Mouse (Mus musculus) embryonic fibroblast, embryonic 13.5 days (primary cell): Measurements from ENCODE around the gene Gm17304. TPM values are rescaled to one million over a fixed set of nuclear protein-coding genes. Genes with fewer than 3 reads are reported as not detected.

Experiments
- H3K27ac ChIP-seq: 2 replicates; pipeline ENCODE4 v1.5.1; 2012; ENCODE audit warnings: low read length, control low read depth, inconsistent platforms; ENCODE audit not compliant: insufficient read depth
- H3K4me1 ChIP-seq: 2 replicates; pipeline ENCODE4 v1.6.1; 2011; ENCODE audit warnings: low read length; ENCODE audit not compliant: control insufficient read depth, insufficient read depth
- H3K4me3 ChIP-seq: 2 replicates; pipeline ENCODE4 v1.5.1; 2011; ENCODE audit warnings: mild to moderate bottlenecking, control low read depth, low read length; ENCODE audit not compliant: insufficient read depth
- CTCF ChIP-seq: IDR thresholded peaks from 2 replicates; pipeline ENCODE4 v1.5.1; 2011; ENCODE audit warnings: mild to moderate bottlenecking, control low read depth, low read length, moderate library complexity, borderline replicate concordance; ENCODE audit not compliant: insufficient read depth
- POLR2A ChIP-seq: IDR thresholded peaks from 2 replicates; pipeline ENCODE4 v1.6.1; 2011; ENCODE audit warnings: low read depth, mild to moderate bottlenecking, control low read depth, low read length, moderate library complexity
- polyA plus RNA-seq: library from polyadenylated mRNA; stranded (reverse); fragments of >200 nt; gene quantifications from 2 replicates; pipeline ENCODE4 v1.2.4, GENCODE M21; 2011; ENCODE audit warnings: low read depth; ENCODE audit not compliant: missing spikeins, insufficient read length

Gene Gm17304
- not detected in 2 replicates for polyA plus RNA-seq

- H3K4me3 ChIP-seq: no peak within 1 kb of the TSS
- H3K4me1 ChIP-seq: no peaks in the 10 kb centered on the region
- H3K27ac ChIP-seq: no peak within 1 kb of the TSS
- TF ChIP-seq POLR2A (no peak), CTCF (no peak)
Observed at GRCm38 (mm10) chr5:106608798-106609197, at the start of gene Gm17304. Gene Gm17304, plus strand, starts transcription at chr5:106609098.

- H3K4me3 ChIP-seq: peak overlapping the region; percentile 24; the same call in 1 of the 2 replicates
- no peak for TF ChIP-seq POLR2A
- TF ChIP-seq CTCF: no peak
- H3K27ac ChIP-seq: no peak overlapping the region
- H3K4me1 ChIP-seq: no peaks in the 10 kb centered on the region
Observed at GRCm38 (mm10) chr5:106560631-106561498, 48.0 kb upstream of the Gm17304 start.

GRCm38 (mm10) chr5:106561499-106561822, 47.4 kb upstream of the Gm17304 start:
- no peak overlapping the region for H3K4me3 ChIP-seq
- no peak for TF ChIP-seq CTCF
- no peak for TF ChIP-seq POLR2A
- H3K27ac ChIP-seq: no peak overlapping the region
- H3K4me1 ChIP-seq: no peaks in the 10 kb centered on the region

- Histone ChIP-seq H3K27ac (no peak overlapping the region), H3K4me1 (no peaks in the 10 kb centered on the region), H3K4me3 (no peak overlapping the region)
- TF ChIP-seq POLR2A (no peak), CTCF (no peak)
Observed at GRCm38 (mm10) chr5:106566025-106566424, 42.9 kb upstream of the Gm17304 start.

GRCm38 (mm10) chr5:106573742-106574559, 34.9 kb upstream of the Gm17304 start:
- H3K27ac ChIP-seq: no peak overlapping the region
- peak overlapping the region; percentile 61 for H3K4me3 ChIP-seq
- H3K4me1 ChIP-seq: no peaks in the 10 kb centered on the region
- TF ChIP-seq CTCF (no peak), POLR2A (no peak)

GRCm38 (mm10) chr5:106574560-106574946, 34.3 kb upstream of the Gm17304 start:
- Histone ChIP-seq H3K27ac (no peak overlapping the region), H3K4me3 (peak overlapping the region; percentile 61), H3K4me1 (no peaks in the 10 kb centered on the region)
- TF ChIP-seq POLR2A: peak; percentile 68
- TF ChIP-seq CTCF: peak; percentile 70; the same call in 1 of the 2 replicates

- no peak overlapping the region for H3K4me3 ChIP-seq
Observed at GRCm38 (mm10) chr5:106575098-106575497, 33.8 kb upstream of the Gm17304 start.

GRCm38 (mm10) chr5:106577237-106577888, 31.5 kb upstream of the Gm17304 start:
- Histone ChIP-seq H3K27ac (no peak overlapping the region), H3K4me3 (no peak overlapping the region)
- TF ChIP-seq POLR2A: no peak
- TF ChIP-seq CTCF: no peak

More at GRCm38 (mm10) chr5:106575098-106575497, 33.8 kb upstream of the Gm17304 start:
- Histone ChIP-seq H3K4me1 (no peaks in the 10 kb centered on the region), H3K27ac (no peak overlapping the region)
- no peak for TF ChIP-seq CTCF
- TF ChIP-seq POLR2A: no peak

GRCm38 (mm10) chr5:106580943-106581342, 28.0 kb upstream of the Gm17304 start:
- no peak for TF ChIP-seq CTCF
- TF ChIP-seq POLR2A: no peak

More at GRCm38 (mm10) chr5:106577237-106577888, 31.5 kb upstream of the Gm17304 start:
- H3K4me1 ChIP-seq: no peaks in the 10 kb centered on the region

GRCm38 (mm10) chr5:106589006-106589405, 19.9 kb upstream of the Gm17304 start:
- Histone ChIP-seq H3K4me1 (no peaks in the 10 kb centered on the region), H3K27ac (no peak overlapping the region), H3K4me3 (no peak overlapping the region)
- TF ChIP-seq POLR2A: no peak
- TF ChIP-seq CTCF: no peak

More at GRCm38 (mm10) chr5:106580943-106581342, 28.0 kb upstream of the Gm17304 start:
- H3K27ac ChIP-seq: no peak overlapping the region
- H3K4me3 ChIP-seq: no peak overlapping the region
- H3K4me1 ChIP-seq: no peaks in the 10 kb centered on the region
